9 mouse cellular contexts compared by ENCODE assay signal in the genomic region with DNA sequence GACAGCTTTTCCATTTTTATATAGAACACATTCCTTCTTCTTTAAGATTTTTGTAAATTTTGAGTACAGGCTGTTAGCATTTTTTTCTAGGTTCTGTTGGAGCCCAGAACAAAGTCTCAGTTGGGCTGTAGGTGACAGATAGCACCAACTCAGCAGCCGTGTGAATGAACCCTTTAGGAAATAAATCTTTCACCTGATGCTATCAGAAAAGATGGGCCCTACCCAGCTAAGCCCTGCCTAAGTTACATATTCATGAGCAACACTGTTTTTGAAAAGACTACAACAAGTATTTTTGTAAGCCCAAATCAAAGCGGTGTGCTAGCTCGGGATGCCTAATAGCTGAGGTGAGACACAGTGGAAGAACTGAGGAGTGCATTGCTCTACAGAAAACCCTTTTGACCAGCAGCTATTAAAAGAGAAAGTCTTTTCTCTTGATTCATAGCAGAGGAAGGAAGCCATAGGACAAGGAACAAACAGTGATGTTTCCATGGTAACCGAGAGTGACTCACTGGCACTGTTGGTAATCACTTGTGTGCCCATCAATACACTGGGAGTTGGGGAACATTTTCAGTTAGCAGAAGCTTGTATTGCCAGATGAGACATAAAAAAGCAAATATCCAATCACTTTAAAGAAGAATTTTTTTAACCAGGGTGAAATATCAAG.
A peak's percentile ranks its signal among the peaks of the same experiment; 100 is the strongest.
DNase-seq lines count a peak whose midpoint lies in the region; ATAC-seq and TF ChIP-seq lines count a peak whose summit lies in the region.
"Had no signal": no experiment of that assay in that cellular context is flagged by ENCODE, and none has a peak within 500 bp of the region (broad histone marks: within the 10 kb centered on the region; RNA-seq: fewer than 3 reads in every experiment).

No protein-coding gene starts in this region.

- dilution Hi-C loops in CH12.LX (cut with MboI; ENCODE audit: extremely low pct_ligation_motif_present, extremely low pct_unique_long_range_greater_than_20kb, low sequenced_read_pairs): no loop called here

- H3K4me1 ChIP-seq in heart, embryonic 15.5 days (replicated peaks): peaks cover 5% of the 10 kb centered on the region; the same call in 1 of the 2 replicates
- H3K4me1 ChIP-seq in CH12.LX (ENCODE audit: control insufficient read depth in 1 of 2, insufficient read depth in 2 of 2): peaks cover 6 to 9% of the 10 kb centered on the region in 2 experiments; a peak in 3 of 4 replicates
- H3K4me1 ChIP-seq in embryonic fibroblast, embryonic 13.5 days (ENCODE audit: control insufficient read depth, insufficient read depth, low read length): peaks cover 14% of the 10 kb centered on the region
- H3K4me1 ChIP-seq: limb, embryonic 13.5 days had no signal

- no peak overlapping the region for H3K4me3 ChIP-seq in heart, embryonic 15.5 days
- H3K4me3 ChIP-seq in CH12.LX (replicated peaks in 1 of 3; ENCODE audit: low read depth in 2 of 3, low read length in 2 of 3, poor library complexity in 1 of 3): no peak overlapping the region
- H3K4me3 ChIP-seq in embryonic fibroblast, embryonic 13.5 days (ENCODE audit: insufficient read depth, low read length): no peak overlapping the region
- H3K4me3 ChIP-seq: limb, embryonic 13.5 days had no signal

- TF ChIP-seq RAD21 in CH12.LX (IDR thresholded peaks at IDR 0.05; ENCODE audit: low read depth, low read length): no peak

- no peak overlapping the region for H3K4me2 ChIP-seq in heart, embryonic 15.5 days
- no peak overlapping the region for H3K4me2 ChIP-seq in CH12.LX (ENCODE audit: insufficient read depth, low read depth, poor library complexity, severe bottlenecking)
- H3K4me2 ChIP-seq: limb, embryonic 13.5 days had no signal

- no peaks in the 10 kb centered on the region for H3K9me3 ChIP-seq in heart, embryonic 15.5 days (replicated peaks)
- H3K9me3 ChIP-seq in CH12.LX (replicated peaks; ENCODE audit: low read length): no peaks in the 10 kb centered on the region
- H3K9me3 ChIP-seq: limb, embryonic 13.5 days had no signal

- TF ChIP-seq EP300 in CH12.LX (IDR thresholded peaks at IDR 0.05; ENCODE audit: low read length): no peak

- WGBS in heart, embryonic 15.5 days: 63% methylated on average over 4 of the region's 4 CpGs

- H3K27ac ChIP-seq in heart, embryonic 15.5 days: peak overlapping the region; percentile 23; the same call in 1 of the 2 replicates
- H3K27ac ChIP-seq in CH12.LX (ENCODE audit: insufficient read depth, low read depth): no peak overlapping the region
- H3K27ac ChIP-seq in embryonic fibroblast, embryonic 13.5 days (ENCODE audit: insufficient read depth, low read length): peak overlapping the region; percentile 91
- H3K27ac ChIP-seq: limb, embryonic 13.5 days had no signal

- H3K79me2 ChIP-seq in CH12.LX (replicated peaks; ENCODE audit: control insufficient read depth, extremely low read depth, insufficient read depth, poor library complexity, severe bottlenecking): no peaks in the 10 kb centered on the region

- no peaks in the 10 kb centered on the region for H3K36me3 ChIP-seq in heart, embryonic 15.5 days
- no peaks in the 10 kb centered on the region for H3K36me3 ChIP-seq in CH12.LX (replicated peaks in 1 of 2; ENCODE audit: control insufficient read depth in 1 of 2, insufficient read depth in 1 of 2, low read length in 1 of 2)
- H3K36me3 ChIP-seq: limb, embryonic 13.5 days had no signal

- no peak overlapping the region for H3K9ac ChIP-seq in heart, embryonic 15.5 days
- H3K9ac ChIP-seq in CH12.LX (ENCODE audit: insufficient read depth, low read depth): no peak overlapping the region
- H3K9ac ChIP-seq: limb, embryonic 13.5 days had no signal

- no peak for ATAC-seq in heart, embryonic 15.5 days (replicated peaks; ENCODE audit: insufficient number of reproducible peaks, insufficient read depth, low FRiP score, low read depth)

- no peak for DNase-seq in heart, postnatal 4 days
- peak; percentile 53 for DNase-seq in CH12.LX (ENCODE audit: extremely low read depth)
- peak; percentile 68 for DNase-seq in lung, postnatal 36 days
- DNase-seq in cerebellum, adult 9-11 months: no peak
- DNase-seq in cerebellum, postnatal 10 days: no peak
- no peak for DNase-seq in adrenal gland, adult 18-20 months (ENCODE audit: low spot score in 2 of 2)

- no peaks in the 10 kb centered on the region for H3K27me3 ChIP-seq in heart, embryonic 15.5 days
- H3K27me3 ChIP-seq in CH12.LX (replicated peaks): no peaks in the 10 kb centered on the region
- H3K27me3 ChIP-seq: limb, embryonic 13.5 days had no signal

- no peak for TF ChIP-seq CTCF in CH12.LX (conservative IDR thresholded peaks at IDR 0.05 in 1 of 2, IDR thresholded peaks at IDR 0.05 in 1 of 2; ENCODE audit: low read depth in 2 of 2, low read length in 2 of 2)
- TF ChIP-seq CTCF in embryonic fibroblast, embryonic 13.5 days (IDR thresholded peaks at IDR 0.05; ENCODE audit: borderline replicate concordance, insufficient read depth, low read length): no peak

- in situ Hi-C loops in CH12.LX (cut with MboI; ENCODE audit: low pct_ligation_motif_present, low pct_unique_long_range_greater_than_20kb, low sequenced_read_pairs): no loop called here

- no peak for TF ChIP-seq POLR2A in CH12.LX (IDR thresholded peaks at IDR 0.05; ENCODE audit: low read depth, low read length)
- TF ChIP-seq POLR2A in embryonic fibroblast, embryonic 13.5 days (IDR thresholded peaks at IDR 0.05; ENCODE audit: low read depth, low read length): no peak

TF ChIP-seq in CH12.LX, 34 proteins besides CTCF, POLR2A, EP300 and RAD21:
- TF ChIP-seq ZKSCAN1 (IDR thresholded peaks at IDR 0.05; ENCODE audit: borderline replicate concordance, low read depth, low read length) (no peak), CHD2 (IDR thresholded peaks at IDR 0.05; ENCODE audit: low read length) (no peak), ELF1 (IDR thresholded peaks at IDR 0.05; ENCODE audit: low read depth, low read length) (no peak), HCFC1 (IDR thresholded peaks at IDR 0.05; ENCODE audit: low read depth, low read length) (no peak), E2F4 (IDR thresholded peaks at IDR 0.05; ENCODE audit: insufficient replicate concordance, low read depth, low read length) (no peak), MAFK (IDR thresholded peaks at IDR 0.05; ENCODE audit: insufficient replicate concordance, low read length) (no peak), BHLHE40 (IDR thresholded peaks at IDR 0.05; ENCODE audit: low read depth, low read length) (no peak), ZC3H11A (IDR thresholded peaks at IDR 0.05; ENCODE audit: low read depth, low read length) (no peak), RCOR1 (conservative IDR thresholded peaks at IDR 0.05; ENCODE audit: low read depth, low read length) (no peak), JUND (conservative IDR thresholded peaks at IDR 0.05; ENCODE audit: low read depth, low read length) (no peak), CHD1 (IDR thresholded peaks at IDR 0.05; ENCODE audit: low read depth, low read length) (no peak), NRF1 (IDR thresholded peaks at IDR 0.05; ENCODE audit: low read depth, low read length) (no peak), USF2 (conservative IDR thresholded peaks at IDR 0.05; ENCODE audit: low read depth, low read length) (no peak), MYC (IDR thresholded peaks at IDR 0.05; ENCODE audit: low read depth, low read length) (no peak)
TF ChIP-seq in CH12.LX: peak in this region for 0.

Comparison
In these comparisons a context has a peak if more than half of its experiments do, and no peak if none do; other contexts are left out.
1. DNase-seq: peak in CH12.LX (single experiment) and lung, postnatal 36 days (single experiment); none in heart, postnatal 4 days (single experiment), cerebellum, adult 9-11 months (single experiment), cerebellum, postnatal 10 days (0 of 2) and adrenal gland, adult 18-20 months (0 of 2).